Mouse (Mus musculus) spleen, postnatal 14 days (tissue): ENCODE data around the gene Rps6kb1.

ENCODE experiments used
- DNase-seq, 2 experiments: peaks; one replicate each; pipeline ENCODE4 v3.0.0; 2021 to 2022; ENCODE audit warnings: low spot score in 2 of 2

Rps6kb1 gene

GRCm38 (mm10) chr11:86580319-86581113 lies 35.9 kb upstream of the Rps6kb1 start:
- DNase-seq, result no peak

DNA sequence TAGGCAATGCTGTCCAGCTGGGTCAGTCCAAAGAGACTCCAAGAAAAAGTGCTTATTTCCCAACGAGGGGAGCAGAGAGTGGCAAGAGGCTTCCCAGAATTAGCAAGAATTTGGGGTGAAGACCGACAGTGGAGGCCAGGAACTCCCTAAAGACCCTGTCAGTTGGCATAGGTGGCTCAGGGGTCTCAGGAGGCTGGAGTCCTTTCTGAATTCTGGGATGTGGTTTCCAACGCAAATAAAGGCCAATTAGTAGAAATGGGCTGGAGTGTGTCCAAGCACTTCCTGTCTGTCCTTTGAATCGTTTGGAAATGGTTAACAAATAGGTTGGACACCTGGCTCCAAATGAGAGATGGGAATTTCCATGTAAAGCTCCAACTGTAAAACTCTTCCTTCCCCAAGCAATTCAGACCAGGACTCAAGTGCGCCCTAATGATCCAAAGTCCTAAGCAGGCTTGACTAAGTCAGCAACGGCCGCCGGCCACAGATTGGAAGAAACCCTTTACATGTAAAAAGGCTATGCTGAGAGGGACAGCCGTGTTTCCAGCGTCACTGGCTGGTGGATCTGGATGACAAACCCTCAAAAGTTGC lies 35.2 kb upstream of the Rps6kb1 start:
- DNase-seq, result no peak

- no peak for DNase-seq
These were observed 34.5 kb upstream of the Rps6kb1 start for GRCm38 (mm10) chr11:86578809-86579730.

DNA sequence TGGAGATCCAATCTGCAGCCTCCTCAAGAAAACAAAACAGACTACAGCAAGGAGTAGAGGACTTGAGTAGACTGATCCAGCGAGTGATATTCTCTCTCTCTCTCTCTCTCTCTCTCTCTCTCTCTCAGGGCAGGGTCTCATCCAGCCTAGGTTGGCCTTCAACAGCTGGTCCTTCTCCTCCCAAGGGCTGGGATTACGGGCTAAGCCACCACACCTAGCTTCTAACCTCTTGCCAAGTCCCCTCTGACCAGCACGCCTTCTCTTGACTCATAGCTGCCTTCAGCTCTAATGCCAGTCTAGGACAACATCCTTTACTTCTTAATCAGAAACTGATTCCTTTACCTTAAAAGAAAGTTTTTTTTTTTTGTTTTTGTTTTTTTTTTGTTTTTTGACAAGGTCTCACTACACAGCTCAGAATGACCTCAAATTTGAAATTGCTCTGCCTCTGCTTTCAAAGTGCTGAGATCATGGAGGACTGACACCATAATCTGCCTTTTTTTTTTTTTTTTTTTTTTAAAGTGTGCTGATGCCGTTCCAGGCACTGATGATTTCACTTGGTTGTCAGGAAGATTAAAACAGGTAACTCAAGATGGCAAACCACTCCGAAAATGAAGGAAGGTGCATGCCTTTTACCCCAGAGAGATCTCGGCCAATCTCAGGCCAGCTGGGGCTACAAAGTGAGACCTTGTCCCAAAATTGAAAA lies 33.7 kb upstream of the Rps6kb1 start:
- no peak for DNase-seq

DNA sequence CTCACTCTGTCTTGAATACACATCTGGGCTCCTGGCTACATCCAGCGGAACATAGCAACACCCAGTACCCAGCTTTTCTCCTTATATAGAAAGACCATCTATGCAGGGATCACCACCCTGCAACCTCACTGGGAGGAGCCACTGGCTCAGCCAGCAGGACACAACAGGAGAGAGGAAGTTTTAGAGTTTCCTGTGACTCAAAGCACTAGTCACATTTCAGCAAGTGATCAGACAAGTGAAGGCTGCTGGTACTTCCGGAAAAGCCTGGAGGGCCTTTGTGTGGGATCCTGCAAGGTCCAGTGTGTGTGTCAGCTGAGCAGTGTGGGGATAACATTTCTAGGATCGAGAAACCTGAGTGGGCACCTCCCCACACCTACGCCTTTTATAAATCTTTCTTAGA lies 32.6 kb upstream of the Rps6kb1 start:
- DNase-seq, result no peak

DNA sequence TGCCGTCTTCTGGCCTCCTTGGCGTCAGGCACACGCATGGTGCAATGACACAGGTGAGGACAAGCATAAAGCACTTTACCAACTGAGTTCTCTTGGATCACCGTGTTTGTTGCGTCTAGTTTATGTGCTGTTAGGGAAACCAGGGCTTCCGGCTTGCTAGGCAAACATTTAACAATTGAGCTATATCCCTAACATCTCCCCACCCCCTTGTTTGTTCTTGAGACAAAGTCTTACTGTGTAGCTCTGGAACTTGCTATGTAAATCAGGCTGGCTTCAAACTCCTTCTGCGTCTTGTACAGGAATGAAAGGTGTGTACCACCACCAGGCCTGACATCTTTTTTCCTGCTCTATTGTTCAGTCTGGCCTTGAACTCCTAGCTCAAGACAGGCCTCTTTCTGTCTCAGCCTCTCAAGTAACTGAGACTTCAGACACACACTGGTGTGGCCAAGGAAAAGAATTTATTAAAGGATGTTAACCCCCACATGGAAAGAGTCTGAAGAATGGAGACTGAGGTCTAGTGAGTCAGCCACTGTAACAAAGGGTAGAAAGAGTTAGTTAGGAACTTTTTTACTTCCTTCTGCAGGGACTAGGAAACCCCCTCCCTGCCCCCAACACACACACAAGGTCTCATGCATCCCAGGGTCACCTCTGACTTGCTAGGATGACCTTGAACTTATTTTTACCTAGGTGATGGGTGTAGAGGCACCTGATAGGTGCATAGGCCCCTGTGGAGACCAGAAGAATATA lies 31.2 kb upstream of the Rps6kb1 start:
- no peak for DNase-seq

- no peak for DNase-seq
These were observed 29.8 kb upstream of the Rps6kb1 start for GRCm38 (mm10) chr11:86574408-86574807.

DNA sequence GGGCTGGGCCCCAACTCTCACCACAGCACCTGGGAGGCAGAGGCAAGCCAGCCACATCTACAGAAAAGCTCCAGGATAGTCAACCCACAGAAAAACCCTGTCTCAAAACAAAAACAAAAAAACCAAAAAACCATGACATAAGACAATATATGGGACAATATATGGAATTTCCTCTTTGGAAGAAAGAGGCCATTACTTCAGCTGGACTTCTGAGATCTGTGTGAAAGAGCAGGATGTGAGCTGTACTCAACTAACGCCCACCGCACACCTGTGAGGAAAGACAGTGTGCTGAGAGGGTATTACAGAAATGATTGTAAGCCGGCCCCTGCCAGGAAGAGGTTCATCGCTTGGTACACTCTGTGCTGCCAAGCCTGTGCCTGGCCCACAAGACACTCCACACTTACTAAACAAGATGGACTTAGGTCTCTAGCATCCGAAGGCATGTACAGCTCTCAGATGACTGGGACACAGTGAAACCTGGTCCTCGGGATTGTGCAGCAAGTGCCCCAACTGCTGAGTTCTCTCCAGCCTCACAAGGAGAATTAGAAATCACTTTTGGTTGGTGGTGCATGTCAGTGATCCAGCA lies 29.1 kb upstream of the Rps6kb1 start:
- DNase-seq, result no peak

- DNase-seq, result no peak
These were observed 28.0 kb upstream of the Rps6kb1 start for GRCm38 (mm10) chr11:86572623-86573022.

GRCm38 (mm10) chr11:86571871-86572270 lies 27.3 kb upstream of the Rps6kb1 start:
- no peak for DNase-seq

DNA sequence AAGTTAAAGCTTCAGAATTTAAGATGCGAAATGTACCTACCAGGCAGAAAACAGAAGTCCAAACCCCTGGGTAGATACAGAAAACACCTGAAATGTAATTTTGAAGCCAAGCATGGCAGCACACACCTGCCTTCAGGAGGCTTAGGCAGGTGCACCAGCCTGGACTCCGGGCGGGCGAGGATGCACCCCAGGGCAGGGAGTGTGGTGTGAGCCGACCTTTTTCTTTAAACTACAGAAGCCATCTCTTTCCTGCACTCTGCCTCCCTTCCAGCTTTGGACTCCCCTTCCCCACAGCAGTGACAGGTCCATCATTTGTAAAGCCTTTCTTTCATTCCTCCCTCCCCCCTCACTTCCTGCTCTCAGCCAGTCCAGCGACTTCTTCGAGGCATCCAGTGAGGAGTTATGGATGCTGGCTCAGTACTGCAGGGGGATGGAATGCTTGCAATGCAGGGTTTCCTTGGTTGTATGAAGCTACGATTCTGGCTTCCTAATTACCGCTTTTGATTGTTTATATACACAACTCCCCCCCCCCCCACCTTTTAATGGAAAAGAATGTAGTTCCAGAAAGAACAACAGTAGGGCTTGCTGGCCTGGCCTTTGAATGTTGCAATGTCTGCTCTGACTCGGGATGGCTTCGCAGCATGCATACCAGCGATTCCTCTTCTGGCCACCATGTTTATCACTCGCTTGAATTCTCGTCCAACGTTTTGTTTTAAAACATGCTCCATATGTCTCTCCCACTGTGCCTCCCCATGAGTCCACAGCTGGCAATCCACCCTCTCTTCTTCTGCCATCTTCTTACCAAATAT lies 26.6 kb upstream of the Rps6kb1 start:
- DNase-seq, result no peak

DNA sequence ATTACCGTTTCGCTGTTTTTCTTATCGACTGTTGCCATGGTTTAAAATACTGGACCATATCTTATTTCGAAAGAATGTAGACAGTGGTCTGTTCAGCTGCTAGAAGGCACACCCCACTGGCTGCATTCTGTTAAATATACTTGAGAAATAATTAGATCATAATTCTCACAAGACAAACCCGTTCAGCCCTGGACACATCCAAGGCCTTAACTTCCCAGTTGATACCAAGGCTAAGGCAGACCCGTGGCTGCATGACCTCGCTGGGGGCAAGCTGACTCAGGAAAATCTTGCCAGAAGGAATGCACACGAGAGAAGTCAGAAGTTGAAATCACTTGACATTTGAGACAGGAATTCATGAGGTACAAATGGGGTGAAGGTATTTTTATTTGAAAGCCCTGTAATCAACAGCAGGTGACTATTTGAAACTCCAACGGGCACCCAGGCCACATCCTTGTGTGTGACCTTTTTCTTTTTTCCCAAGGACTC lies 25.7 kb upstream of the Rps6kb1 start:
- DNase-seq, result no peak

DNA sequence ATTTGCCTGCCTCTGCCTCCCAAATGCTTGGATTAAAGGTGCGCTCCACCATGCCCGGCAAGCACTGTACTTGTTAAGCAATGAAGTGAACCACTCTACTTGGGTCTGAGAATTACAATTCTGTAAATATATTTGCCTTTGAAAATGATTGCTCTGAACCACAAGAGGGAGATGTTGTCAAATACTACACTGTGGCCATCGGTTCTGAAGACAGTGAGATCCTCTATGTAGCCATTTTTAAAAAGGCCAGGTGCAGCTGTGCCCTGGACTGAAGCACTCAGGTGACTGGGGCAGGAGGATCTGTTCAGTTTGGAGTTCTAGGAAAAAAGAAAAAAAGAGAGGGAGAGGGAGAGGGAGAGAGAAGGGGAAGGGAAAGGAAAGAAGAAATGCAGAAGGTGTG lies 23.8 kb upstream of the Rps6kb1 start:
- no peak for DNase-seq

- DNase-seq, result no peak
These were observed 13.7 kb upstream of the Rps6kb1 start for GRCm38 (mm10) chr11:86558258-86558657.

- no peak for DNase-seq
These were observed 8.9 kb upstream of the Rps6kb1 start for GRCm38 (mm10) chr11:86553525-86553924.

DNA sequence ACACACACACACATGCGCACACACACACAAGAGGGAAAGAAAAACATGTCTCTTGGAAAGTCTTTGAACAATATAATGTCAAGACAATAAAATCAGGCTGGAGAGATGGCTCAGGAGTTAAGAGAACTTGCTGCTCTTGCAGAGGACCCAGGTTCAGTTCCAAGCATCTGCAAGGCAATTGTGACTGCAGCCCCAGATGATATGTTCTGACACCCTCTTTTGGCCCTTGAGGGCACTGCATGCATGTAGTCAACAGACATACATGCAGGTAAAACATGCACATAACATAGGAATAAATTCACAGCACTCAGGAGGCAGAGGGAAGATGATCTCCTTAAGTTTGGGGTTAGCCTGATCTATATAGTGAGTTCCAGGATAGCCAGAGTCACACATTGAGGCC lies 2.8 kb upstream of the Rps6kb1 start:
- peak in 1 of 2 experiments; percentile 43 for DNase-seq

DNA sequence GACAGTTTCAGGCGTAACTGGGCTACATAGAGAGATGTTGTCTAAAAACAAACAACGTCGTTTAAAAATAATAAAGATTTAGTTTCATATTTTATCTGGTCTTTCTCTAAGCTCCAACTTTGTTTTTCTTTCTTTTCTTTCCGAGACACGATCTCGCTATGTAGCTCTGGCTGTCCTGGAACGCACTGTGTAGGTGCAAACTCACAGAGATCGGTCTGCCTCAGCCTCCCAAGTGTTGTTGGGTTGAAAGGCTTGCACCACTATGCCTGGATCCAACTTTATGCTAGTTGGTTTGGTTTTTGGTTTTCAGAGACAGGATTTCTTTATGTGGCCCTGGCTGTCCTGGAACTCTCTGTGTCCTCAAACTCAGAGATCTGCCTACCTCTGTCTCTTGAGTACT lies 951 bp upstream of the Rps6kb1 start:
- no peak for DNase-seq

- DNase-seq, result peak in 1 of 2 experiments; percentile 48
These were observed 506 bp downstream of the Rps6kb1 start for GRCm38 (mm10) chr11:86543960-86544638.

GRCm38 (mm10) chr11:86542851-86543250 lies 1.8 kb downstream of the Rps6kb1 start:
- no peak for DNase-seq
